Comparison of ENCODE assay signal across 23 mouse cellular contexts in the genomic region with DNA sequence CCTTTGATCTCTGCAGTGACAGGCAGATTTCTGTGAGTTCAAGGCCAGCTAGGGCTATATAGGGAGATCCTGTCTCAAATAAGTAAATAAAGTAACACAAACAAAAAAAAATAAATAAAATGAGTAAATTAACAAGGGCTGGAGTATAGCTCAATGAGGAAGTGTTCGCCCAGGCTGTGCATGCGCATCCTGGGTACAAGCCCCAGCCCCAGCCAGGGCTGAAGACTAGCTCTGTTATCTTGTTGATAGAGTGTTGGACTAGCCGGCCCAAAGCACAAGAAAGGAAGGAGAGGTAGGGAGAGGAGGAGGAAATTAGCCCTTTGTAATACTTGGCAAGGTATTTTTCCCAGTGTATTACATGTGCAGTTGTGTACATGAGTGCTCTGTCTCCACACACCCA. TPM values are rescaled to one million over a fixed set of nuclear protein-coding genes. Genes with fewer than 3 reads are reported as not detected.
DNase-seq lines count a peak whose midpoint lies in the region; ATAC-seq and TF ChIP-seq lines count a peak whose summit lies in the region.
"Had no signal": no experiment of that assay in that cellular context is flagged by ENCODE, and none has a peak within 500 bp of the region (broad histone marks: within the 10 kb centered on the region; RNA-seq: fewer than 3 reads in every experiment).

No protein-coding gene starts in this region.

- peaks cover 17% of the 10 kb centered on the region; the same call in 1 of the 2 replicates for H3K4me1 ChIP-seq in liver, adult 2 months (ENCODE audit: control insufficient read depth, insufficient read depth, low read length)
- H3K4me1 ChIP-seq in liver, embryonic 11.5 days (replicated peaks; ENCODE audit: control insufficient read depth, insufficient read depth, low read length): 0 out of 2 replicates have a peak, but pooled peaks cover 4% of the 10 kb centered on the region
- H3K4me1 ChIP-seq in liver, embryonic 16.5 days (ENCODE audit: control insufficient read depth, low read depth, low read length): peaks cover 7% of the 10 kb centered on the region
- H3K4me1 ChIP-seq in liver, embryonic 12.5 days: peaks cover 17% of the 10 kb centered on the region; the same call in 1 of the 2 replicates
- no peaks in the 10 kb centered on the region for H3K4me1 ChIP-seq in forebrain, embryonic 16.5 days (replicated peaks; ENCODE audit: control insufficient read depth, insufficient read depth, low read length)
- H3K4me1 ChIP-seq: embryonic facial prominence, embryonic 12.5 days; forebrain, embryonic 13.5 days; forebrain, embryonic 15.5 days had no signal

- H3K9me3 ChIP-seq in liver, embryonic 11.5 days (ENCODE audit: control insufficient read depth, low read length): no peaks in the 10 kb centered on the region
- no peaks in the 10 kb centered on the region for H3K9me3 ChIP-seq in liver, embryonic 16.5 days (replicated peaks; ENCODE audit: control insufficient read depth, low read length)
- no peaks in the 10 kb centered on the region for H3K9me3 ChIP-seq in liver, embryonic 12.5 days (replicated peaks)
- H3K9me3 ChIP-seq in forebrain, embryonic 16.5 days (ENCODE audit: control insufficient read depth, low read length): no peaks in the 10 kb centered on the region
- H3K9me3 ChIP-seq: embryonic facial prominence, embryonic 12.5 days; forebrain, embryonic 13.5 days; forebrain, embryonic 15.5 days; G1E had no signal

- TF ChIP-seq CTCF in liver, adult 2 months (IDR thresholded peaks at IDR 0.05; ENCODE audit: low read depth, low read length): no peak

- H3K36me3 ChIP-seq in liver, adult 2 months (ENCODE audit: control insufficient read depth, insufficient read depth, low read length): no peaks in the 10 kb centered on the region; the same call in 1 of the 2 replicates
- H3K36me3 ChIP-seq in liver, embryonic 11.5 days (ENCODE audit: control insufficient read depth, insufficient read depth, low read length): peaks cover 14% of the 10 kb centered on the region; the same call in 1 of the 2 replicates
- no peaks in the 10 kb centered on the region; the same call in 1 of the 2 replicates for H3K36me3 ChIP-seq in liver, embryonic 16.5 days (ENCODE audit: control insufficient read depth, insufficient read depth)
- H3K36me3 ChIP-seq in liver, embryonic 12.5 days: peaks cover 35% of the 10 kb centered on the region
- H3K36me3 ChIP-seq in forebrain, embryonic 16.5 days (ENCODE audit: control insufficient read depth, insufficient read depth): peaks cover 11% of the 10 kb centered on the region

- H3K4me2 ChIP-seq in liver, embryonic 11.5 days: no peak overlapping the region
- no peak overlapping the region for H3K4me2 ChIP-seq in liver, embryonic 16.5 days (ENCODE audit: low read depth, low read length)
- no peak overlapping the region for H3K4me2 ChIP-seq in liver, embryonic 12.5 days
- no peak overlapping the region for H3K4me2 ChIP-seq in forebrain, embryonic 16.5 days (ENCODE audit: low read length)
- H3K4me2 ChIP-seq: embryonic facial prominence, embryonic 12.5 days; forebrain, embryonic 13.5 days; forebrain, embryonic 15.5 days had no signal

- DNase-seq in liver, adult 2 months (ENCODE audit: extremely low read depth, low read depth, low spot score): peak; percentile 28
- DNase-seq in liver, embryonic 11.5 days (ENCODE audit: low spot score): no peak
- DNase-seq: adrenal gland, adult 2 months; adrenal gland, postnatal 10 days; adrenal gland, postnatal 25 days; B cell, adult 2 months; cerebellum, adult 11 months; cerebellum, adult 18-20 months; cerebellum, adult 8-10 months; cerebellum, adult 9-11 months; cerebellum, postnatal 14 days; cerebellum, postnatal 36 days; embryo, embryonic 11 days had no signal

- no peak overlapping the region for H3K27ac ChIP-seq in liver, adult 2 months (replicated peaks; ENCODE audit: insufficient read depth, low read depth, low read length)
- H3K27ac ChIP-seq in liver, embryonic 11.5 days (ENCODE audit: low read depth, low read length): no peak overlapping the region; the same call in 1 of the 2 replicates
- H3K27ac ChIP-seq in liver, embryonic 16.5 days (ENCODE audit: low read length): 0 out of 2 replicates have a peak overlapping the region, but pooled peaks have one; percentile 25
- no peak overlapping the region for H3K27ac ChIP-seq in liver, embryonic 12.5 days
- no peak overlapping the region for H3K27ac ChIP-seq in forebrain, embryonic 16.5 days (ENCODE audit: low read length)
- H3K27ac ChIP-seq: embryonic facial prominence, embryonic 12.5 days; forebrain, embryonic 13.5 days; forebrain, embryonic 15.5 days had no signal

- H3K27me3 ChIP-seq in liver, adult 2 months (ENCODE audit: control insufficient read depth, insufficient read depth, low read length): no peaks in the 10 kb centered on the region
- no peaks in the 10 kb centered on the region for H3K27me3 ChIP-seq in liver, embryonic 11.5 days (replicated peaks; ENCODE audit: control insufficient read depth, insufficient read depth, low read length)
- no peaks in the 10 kb centered on the region for H3K27me3 ChIP-seq in liver, embryonic 16.5 days (ENCODE audit: control insufficient read depth, insufficient read depth, low read depth, low read length)
- H3K27me3 ChIP-seq in liver, embryonic 12.5 days (replicated peaks): no peaks in the 10 kb centered on the region
- no peaks in the 10 kb centered on the region for H3K27me3 ChIP-seq in forebrain, embryonic 16.5 days (replicated peaks; ENCODE audit: control insufficient read depth, insufficient read depth, low read length)
- H3K27me3 ChIP-seq: CH12.LX; embryonic facial prominence, embryonic 12.5 days; forebrain, embryonic 13.5 days; forebrain, embryonic 15.5 days had no signal

- 50% methylated on average over 3 of the region's 3 CpGs for WGBS in liver, adult 2 months
- 70% methylated on average over 3 of the region's 3 CpGs for WGBS in liver, embryonic 11.5 days
- 58% methylated on average over 3 of the region's 3 CpGs for WGBS in liver, embryonic 16.5 days (ENCODE audit: insufficient replicate concordance)
- WGBS in liver, embryonic 12.5 days (ENCODE audit: insufficient replicate concordance): 66% methylated on average over 3 of the region's 3 CpGs
- 86% methylated on average over 3 of the region's 3 CpGs for WGBS in forebrain, embryonic 16.5 days

- no peak for ATAC-seq in liver, embryonic 11.5 days (replicated peaks; ENCODE audit: low FRiP score)
- no peak for ATAC-seq in liver, embryonic 16.5 days (ENCODE audit: low read depth)
- no peak for ATAC-seq in liver, embryonic 12.5 days
- no peak for ATAC-seq in forebrain, embryonic 16.5 days
- ATAC-seq: CD4-positive, CD25-positive, alpha-beta regulatory T cell, adult 4 months; forebrain, embryonic 13.5 days; forebrain, embryonic 15.5 days had no signal

- no peak overlapping the region for H3K4me3 ChIP-seq in liver, adult 2 months (ENCODE audit: insufficient read depth, low read depth, low read length)
- H3K4me3 ChIP-seq in liver, embryonic 11.5 days (ENCODE audit: low read depth, low read length): no peak overlapping the region
- no peak overlapping the region for H3K4me3 ChIP-seq in liver, embryonic 16.5 days (ENCODE audit: low read depth, low read length)
- H3K4me3 ChIP-seq in liver, embryonic 12.5 days: no peak overlapping the region
- H3K4me3 ChIP-seq in forebrain, embryonic 16.5 days (replicated peaks; ENCODE audit: low read length): no peak overlapping the region
- H3K4me3 ChIP-seq: embryonic facial prominence, embryonic 12.5 days; forebrain, embryonic 13.5 days; forebrain, embryonic 15.5 days had no signal

- H3K79me2 ChIP-seq in liver, adult 2 months (ENCODE audit: control insufficient read depth, insufficient read depth, low read length): no peaks in the 10 kb centered on the region

- H3K9ac ChIP-seq in liver, adult 2 months (ENCODE audit: low read depth, low read length): no peak overlapping the region
- no peak overlapping the region for H3K9ac ChIP-seq in liver, embryonic 11.5 days (ENCODE audit: low read depth, low read length)
- H3K9ac ChIP-seq in liver, embryonic 16.5 days (ENCODE audit: low read depth, low read length): no peak overlapping the region
- H3K9ac ChIP-seq in liver, embryonic 12.5 days: no peak overlapping the region
- H3K9ac ChIP-seq in forebrain, embryonic 16.5 days (replicated peaks; ENCODE audit: low read depth, low read length): no peak overlapping the region
- H3K9ac ChIP-seq: embryonic facial prominence, embryonic 12.5 days; forebrain, embryonic 13.5 days; forebrain, embryonic 15.5 days had no signal

- TF ChIP-seq POLR2A in liver, adult 2 months (IDR thresholded peaks at IDR 0.05; ENCODE audit: extremely low read depth, insufficient read depth, low read length): no peak

RNA-seq across cellular contexts. Expression of gene Med11, which starts 7.8 kb away (rescaled TPM):
- 11.2 and 13.3 TPM in 2 replicates for total RNA-seq in liver, adult 2 months (2014; rRNA removed)
- polyA plus RNA-seq in liver, adult 2 months (2012; rRNA removed): 9.4 and 10.4 TPM in 2 replicates
- 33.8 and 36.2 TPM in 2 replicates for polyA plus RNA-seq in liver, embryonic 11.5 days (2014; fragmentation: Nextera tagmentation; extraction: Ambion mirVana)
- 12.8 and 13.7 TPM in 2 replicates for polyA plus RNA-seq in liver, embryonic 16.5 days (2015; fragmentation: Nextera tagmentation; extraction: Ambion mirVana)
- polyA plus RNA-seq in liver, embryonic 12.5 days (2016; fragmentation: Nextera tagmentation; extraction: Ambion mirVana): 19.7 and 21.7 TPM in 2 replicates
- polyA plus RNA-seq in forebrain, embryonic 16.5 days (2015; fragmentation: Nextera tagmentation; extraction: Ambion mirVana): 39.8 and 46.0 TPM in 2 replicates

RNA-seq across cellular contexts. Expression of gene Arrb2, which starts 11.5 kb away (rescaled TPM):
- total RNA-seq in liver, adult 2 months (2014; rRNA removed): 9.5 and 11.5 TPM in 2 replicates
- polyA plus RNA-seq in liver, adult 2 months (2012; rRNA removed): 14.7 and 22.2 TPM in 2 replicates
- polyA plus RNA-seq in liver, embryonic 11.5 days (2014; fragmentation: Nextera tagmentation; extraction: Ambion mirVana): 31.5 and 35.9 TPM in 2 replicates
- polyA plus RNA-seq in liver, embryonic 16.5 days (2015; fragmentation: Nextera tagmentation; extraction: Ambion mirVana): 15.0 and 15.8 TPM in 2 replicates
- 17.9 and 22.5 TPM in 2 replicates for polyA plus RNA-seq in liver, embryonic 12.5 days (2016; fragmentation: Nextera tagmentation; extraction: Ambion mirVana)
- polyA plus RNA-seq in forebrain, embryonic 16.5 days (2015; fragmentation: Nextera tagmentation; extraction: Ambion mirVana): 36.0 and 51.2 TPM in 2 replicates

RNA-seq across cellular contexts. Expression of gene Zmynd15, which starts 15.3 kb away (rescaled TPM):
- 0.74 and 1.5 TPM in 2 replicates for total RNA-seq in liver, adult 2 months (2014; rRNA removed)
- 2.1 and 4.4 TPM in 2 replicates for polyA plus RNA-seq in liver, adult 2 months (2012; rRNA removed)
- 0.19 and 0.58 TPM in 2 replicates for polyA plus RNA-seq in liver, embryonic 11.5 days (2014; fragmentation: Nextera tagmentation; extraction: Ambion mirVana)
- 0.42 and 0.87 TPM in 2 replicates for polyA plus RNA-seq in liver, embryonic 16.5 days (2015; fragmentation: Nextera tagmentation; extraction: Ambion mirVana)
- polyA plus RNA-seq in liver, embryonic 12.5 days (2016; fragmentation: Nextera tagmentation; extraction: Ambion mirVana): 0.12 and 0.23 TPM in 2 replicates
- 0.46 and 0.90 TPM in 2 replicates for polyA plus RNA-seq in forebrain, embryonic 16.5 days (2015; fragmentation: Nextera tagmentation; extraction: Ambion mirVana)
- total RNA-seq: common myeloid progenitor, adult 5-6 weeks had no signal
- polyA plus RNA-seq: CD4-positive, CD25-positive, alpha-beta regulatory T cell, adult 4 months; G1E had no signal

RNA-seq across cellular contexts. Expression of gene Cxcl16, which starts 15.8 kb away (rescaled TPM):
- 5.7 and 10.2 TPM in 2 replicates for total RNA-seq in liver, adult 2 months (2014; rRNA removed)
- 7.2 and 10.2 TPM in 2 replicates for polyA plus RNA-seq in liver, adult 2 months (2012; rRNA removed)
- polyA plus RNA-seq in liver, embryonic 11.5 days (2014; fragmentation: Nextera tagmentation; extraction: Ambion mirVana): 0.91 and 1.6 TPM in 2 replicates
- polyA plus RNA-seq in liver, embryonic 16.5 days (2015; fragmentation: Nextera tagmentation; extraction: Ambion mirVana): 2.6 and 3.0 TPM in 2 replicates
- polyA plus RNA-seq in liver, embryonic 12.5 days (2016; fragmentation: Nextera tagmentation; extraction: Ambion mirVana): 0.87 and 1.1 TPM in 2 replicates
- 1.7 and 2.0 TPM in 2 replicates for polyA plus RNA-seq in forebrain, embryonic 16.5 days (2015; fragmentation: Nextera tagmentation; extraction: Ambion mirVana)
- total RNA-seq: common myeloid progenitor, adult 5-6 weeks; G1E had no signal
- polyA plus RNA-seq: G1E had no signal

RNA-seq across cellular contexts. Expression of gene Pelp1, which starts 34.1 kb away (rescaled TPM):
- 3.1 and 3.3 TPM in 2 replicates for total RNA-seq in liver, adult 2 months (2014; rRNA removed)
- 7.7 and 7.9 TPM in 2 replicates for polyA plus RNA-seq in liver, adult 2 months (2012; rRNA removed)
- polyA plus RNA-seq in liver, embryonic 11.5 days (2014; fragmentation: Nextera tagmentation; extraction: Ambion mirVana): 48.5 and 51.2 TPM in 2 replicates
- polyA plus RNA-seq in liver, embryonic 16.5 days (2015; fragmentation: Nextera tagmentation; extraction: Ambion mirVana): 11.1 and 13.1 TPM in 2 replicates
- 28.6 and 29.7 TPM in 2 replicates for polyA plus RNA-seq in liver, embryonic 12.5 days (2016; fragmentation: Nextera tagmentation; extraction: Ambion mirVana)
- 35.6 and 38.5 TPM in 2 replicates for polyA plus RNA-seq in forebrain, embryonic 16.5 days (2015; fragmentation: Nextera tagmentation; extraction: Ambion mirVana)
